Mouse (Mus musculus) lung, postnatal 0 days (tissue): Measurements from ENCODE around the gene Rflna.

ENCODE experiments used
- CTCF ChIP-seq: IDR thresholded peaks from 2 replicates; pipeline ENCODE4 v1.5.1; 2016; ENCODE audit warnings: antibody characterized with exemption, mild to moderate bottlenecking
- EP300 ChIP-seq: IDR thresholded peaks from 2 replicates; pipeline ENCODE4 v1.6.1; 2016; ENCODE audit warnings: antibody characterized with exemption, mild to moderate bottlenecking, control low read depth

DNA sequence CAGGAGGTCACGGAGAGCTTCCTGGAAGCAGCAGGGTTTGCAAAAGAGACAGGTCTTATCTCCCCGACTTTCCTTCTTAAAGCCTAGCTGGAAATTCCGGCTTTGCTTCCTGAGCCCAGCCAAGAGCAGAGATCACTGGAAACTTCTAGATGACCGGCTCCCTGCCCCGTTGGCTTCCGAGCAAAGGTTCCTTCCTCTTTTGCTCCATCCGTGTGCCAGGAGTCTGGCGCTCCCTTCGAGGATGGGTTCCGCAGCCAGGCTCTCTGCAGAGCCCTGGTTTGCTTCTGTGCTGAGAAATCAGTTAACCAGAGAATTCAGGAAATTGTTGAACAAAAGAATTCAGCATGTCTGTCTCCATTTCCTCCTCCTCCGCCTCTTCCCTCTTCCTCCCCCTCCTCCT is 10.1 kb upstream of the Rflna start:
- no peak for TF ChIP-seq CTCF
- no peak for TF ChIP-seq EP300
